Mouse (Mus musculus): ENCODE data around the gene Lypd6b.

DNA sequence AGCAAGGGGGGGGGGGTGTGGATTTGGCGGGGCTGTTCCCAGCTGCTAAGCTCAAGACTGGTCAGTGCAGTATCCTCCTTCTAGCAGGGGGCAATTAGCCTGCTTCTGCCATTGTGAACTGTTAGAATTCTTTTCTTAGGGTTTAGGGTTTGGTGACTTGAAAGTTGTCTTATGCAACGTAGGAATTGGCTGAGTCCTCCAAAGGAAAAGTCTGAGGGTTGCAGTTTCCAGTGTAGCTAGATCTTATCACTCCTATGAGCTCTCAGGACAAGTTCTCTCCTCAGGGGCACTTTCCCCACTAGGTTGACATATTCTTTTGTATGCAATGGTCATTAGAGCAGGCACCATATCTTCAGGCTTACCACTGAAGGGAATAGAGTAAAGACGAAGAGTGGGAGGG lies 1.2 kb downstream of the Lypd6b start:
- TF ChIP-seq CTCF (IDR thresholded peaks at IDR 0.05; ENCODE audit: low read depth) (no peak), EP300 (IDR thresholded peaks at IDR 0.05; ENCODE audit: low read depth) (no peak)

Measured in liver, embryonic 14.5 days (tissue).